In the genomic region with DNA sequence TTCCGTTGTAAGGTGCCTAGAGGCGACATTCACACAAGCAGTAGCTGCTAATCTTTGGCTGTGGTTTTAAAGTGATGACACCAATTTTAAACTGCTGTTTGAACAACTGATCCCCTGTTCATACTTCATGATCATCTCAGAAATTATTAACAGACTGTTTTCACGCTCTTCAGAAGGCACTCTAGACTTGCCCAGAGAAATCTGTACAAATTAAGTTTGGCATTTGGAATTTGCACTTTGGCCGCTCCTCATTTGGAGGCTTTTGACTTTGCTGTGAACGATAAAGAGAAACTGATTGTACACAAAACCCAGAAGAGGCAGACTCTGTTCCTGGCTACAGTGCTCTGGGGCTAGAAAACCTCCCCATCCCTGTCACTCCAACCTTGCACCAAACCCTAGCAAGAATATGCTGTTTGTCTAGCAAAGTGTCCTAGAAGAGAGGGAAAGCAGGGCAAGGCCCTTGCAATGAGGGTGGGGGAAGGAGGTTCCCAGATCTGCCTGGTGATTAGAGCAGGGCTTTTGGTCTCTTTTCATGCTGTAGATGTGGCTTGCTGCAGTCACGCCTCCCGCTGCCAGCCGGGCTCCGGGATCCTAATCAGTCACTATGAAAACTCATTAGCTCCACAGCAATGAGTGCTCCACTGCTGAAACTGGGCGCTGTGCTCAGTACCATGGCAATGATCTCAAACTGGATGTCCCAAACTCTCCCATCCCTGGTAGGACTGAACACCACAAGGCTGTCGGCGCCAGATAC, we compare ENCODE assay signal across 10 mouse cellular contexts.
A peak's percentile ranks its signal among the peaks of the same experiment; 100 is the strongest.
DNase-seq lines count a peak whose midpoint lies in the region; ATAC-seq and TF ChIP-seq lines count a peak whose summit lies in the region.
"Had no signal": no experiment of that assay in that cellular context is flagged by ENCODE, and none has a peak within 500 bp of the region (broad histone marks: within the 10 kb centered on the region; RNA-seq: fewer than 3 reads in every experiment).

No protein-coding gene starts in this region.

- WGBS in heart, embryonic 15.5 days = 37% methylated on average over 12 of the region's 12 CpGs
- WGBS in embryonic facial prominence, embryonic 14.5 days = 29% methylated on average over 12 of the region's 12 CpGs

- no peak overlapping the region for H3K27ac ChIP-seq in heart, embryonic 15.5 days
- no peak overlapping the region for H3K27ac ChIP-seq in embryonic facial prominence, embryonic 14.5 days (replicated peaks; ENCODE audit: low read depth, low read length)
- H3K27ac ChIP-seq: liver, embryonic 15.5 days had no signal

- H3K36me3 ChIP-seq in heart, embryonic 15.5 days = no peaks in the 10 kb centered on the region
- H3K36me3 ChIP-seq in embryonic facial prominence, embryonic 14.5 days (ENCODE audit: control insufficient read depth, insufficient read depth, low read length) = no peaks in the 10 kb centered on the region
- no peaks in the 10 kb centered on the region for H3K36me3 ChIP-seq in myocyte (ENCODE audit: control insufficient read depth, insufficient read depth)
- H3K36me3 ChIP-seq: liver, embryonic 15.5 days had no signal

- H3K9ac ChIP-seq in heart, embryonic 15.5 days = no peak overlapping the region
- no peak overlapping the region for H3K9ac ChIP-seq in embryonic facial prominence, embryonic 14.5 days (ENCODE audit: low read depth, low read length)
- H3K9ac ChIP-seq: liver, embryonic 15.5 days had no signal

- ATAC-seq in heart, embryonic 15.5 days (replicated peaks; ENCODE audit: insufficient number of reproducible peaks, insufficient read depth, low FRiP score, low read depth) = no peak
- ATAC-seq in embryonic facial prominence, embryonic 14.5 days (ENCODE audit: low read depth) = no peak
- no peak for ATAC-seq in megakaryocyte-erythroid progenitor cell, adult 5-6 weeks (replicated peaks; ENCODE audit: low FRiP score, low TSS enrichment, poor library complexity, severe bottlenecking)

- H3ac ChIP-seq in myocyte (ENCODE audit: control insufficient read depth, insufficient read length) = no peak overlapping the region

- no peak for TF ChIP-seq POLR2A in myocyte (IDR thresholded peaks at IDR 0.05; ENCODE audit: insufficient read length, low read depth)

- no peaks in the 10 kb centered on the region for H3K79me2 ChIP-seq in myocyte (ENCODE audit: control insufficient read depth, insufficient read depth)

- 0 out of 2 replicates have a peak overlapping the region, but pooled peaks have one; percentile 3 for H3K4me2 ChIP-seq in heart, embryonic 15.5 days
- H3K4me2 ChIP-seq in embryonic facial prominence, embryonic 14.5 days (ENCODE audit: low read depth, low read length) = peak overlapping the region; percentile 6; the same call in 1 of the 2 replicates
- peak overlapping the region; percentile 4 for H3K4me2 ChIP-seq in myocyte (ENCODE audit: low read depth)
- H3K4me2 ChIP-seq: liver, embryonic 15.5 days had no signal

- H3K4me3 ChIP-seq in heart, embryonic 15.5 days = no peak overlapping the region
- H3K4me3 ChIP-seq in embryonic facial prominence, embryonic 14.5 days (ENCODE audit: low read depth, low read length) = no peak overlapping the region
- H3K4me3 ChIP-seq in myocyte = no peak overlapping the region
- H3K4me3 ChIP-seq: liver, embryonic 15.5 days had no signal

- intact Hi-C loops in heart, postnatal 36 days (cut with DNase I) = no loop called here

- H3K4me1 ChIP-seq in heart, embryonic 15.5 days (replicated peaks) = no peaks in the 10 kb centered on the region
- no peaks in the 10 kb centered on the region for H3K4me1 ChIP-seq in embryonic facial prominence, embryonic 14.5 days (ENCODE audit: control insufficient read depth, insufficient read depth, low read length)
- H3K4me1 ChIP-seq: liver, embryonic 15.5 days had no signal

- DNase-seq in heart, postnatal 36 days = no peak
- DNase-seq in embryonic facial prominence, embryonic 14.5 days (ENCODE audit: low spot score) = no peak
- peak; percentile 90 for DNase-seq in kidney, adult 9 months
- no peak for DNase-seq in urinary bladder, postnatal 4 days (ENCODE audit: low spot score in 2 of 2)
- no peak for DNase-seq in adrenal gland, adult 18-20 months (ENCODE audit: low spot score in 2 of 2)
- DNase-seq: heart, adult 18-20 months had no signal

- no peaks in the 10 kb centered on the region for H3K9me3 ChIP-seq in heart, embryonic 15.5 days (replicated peaks)
- no peaks in the 10 kb centered on the region for H3K9me3 ChIP-seq in embryonic facial prominence, embryonic 14.5 days (ENCODE audit: control insufficient read depth, low read length)
- H3K9me3 ChIP-seq: liver, embryonic 15.5 days had no signal

- H3K27me3 ChIP-seq in heart, embryonic 15.5 days = no peaks in the 10 kb centered on the region
- H3K27me3 ChIP-seq in embryonic facial prominence, embryonic 14.5 days (replicated peaks; ENCODE audit: control insufficient read depth, insufficient read depth, low read length) = no peaks in the 10 kb centered on the region
- H3K27me3 ChIP-seq in myocyte (ENCODE audit: control insufficient read depth, insufficient read depth, insufficient read length) = no peaks in the 10 kb centered on the region
- H3K27me3 ChIP-seq: liver, embryonic 15.5 days had no signal

TF ChIP-seq in myocyte, 11 proteins besides CTCF, POLR2A, EP300 and RAD21:
- TF ChIP-seq SRF (IDR thresholded peaks at IDR 0.05; ENCODE audit: control insufficient read depth, insufficient read length, low read depth) (no peak), REST (IDR thresholded peaks at IDR 0.05; ENCODE audit: insufficient read depth, insufficient read length) (no peak), TCF3 (IDR thresholded peaks at IDR 0.05; ENCODE audit: insufficient read length, low read depth) (no peak), E2F4 (IDR thresholded peaks at IDR 0.05; ENCODE audit: insufficient read depth) (no peak), MAX (IDR thresholded peaks at IDR 0.05; ENCODE audit: low read depth) (no peak), TCF12 (IDR thresholded peaks at IDR 0.05; ENCODE audit: insufficient read depth, poor library complexity, severe bottlenecking) (no peak)
